Mouse (Mus musculus) retina, postnatal 1 day (tissue): ENCODE measurements at regions not wholly inside any gene's neighbourhood (a gene's known extent, or its start where the extent isn't known, plus 50 kb on each side); places are given as distances from the start of the nearest gene placed in this dataset.
A peak's percentile ranks its signal among the peaks of the same experiment; 100 is the strongest.

Experiments
- DNase-seq: peaks from one replicate; pipeline ENCODE4 v3.0.0-alpha.2; 2012

DNA sequence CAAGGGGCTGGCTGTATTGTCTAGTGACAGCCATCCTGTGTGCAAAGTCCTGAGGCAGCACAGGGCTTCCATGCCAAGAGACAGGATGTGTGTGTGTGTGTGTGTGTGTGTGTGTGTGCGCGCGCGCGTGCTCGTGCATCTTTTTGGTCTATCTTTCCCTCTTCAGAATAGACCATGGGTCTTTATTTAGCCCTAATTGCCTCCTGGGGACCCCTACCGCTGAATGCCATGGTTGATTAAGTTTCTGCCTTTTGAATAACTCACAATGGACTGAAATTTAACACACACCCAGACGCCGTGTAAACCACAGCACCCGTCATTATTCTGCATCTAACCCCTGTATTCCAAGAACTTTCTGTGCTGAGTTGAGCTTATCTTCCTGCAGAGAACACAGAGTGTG lies 435.2 kb upstream of the Kcnab2 start:
- DNase-seq, result peak; percentile 60

DNA sequence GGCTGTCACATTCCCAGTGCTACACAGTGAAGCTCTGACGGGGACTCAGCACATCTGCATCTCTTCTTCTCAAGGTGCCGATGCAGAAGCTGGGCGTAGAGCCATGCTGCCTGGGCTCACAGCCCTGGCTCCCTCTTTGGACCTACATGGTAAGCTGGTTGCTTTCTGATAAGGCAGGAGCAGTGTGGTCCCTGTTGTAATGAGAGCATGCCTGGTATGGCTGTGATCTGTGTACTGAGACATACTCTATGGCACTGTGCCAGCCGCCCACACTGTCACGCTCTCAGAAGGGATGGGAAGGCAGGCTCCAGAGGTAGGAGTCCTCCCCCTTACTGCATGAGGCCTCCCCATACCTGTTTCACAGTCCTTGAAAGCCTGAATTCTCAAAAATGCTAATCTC lies 430.6 kb upstream of the Kcnab2 start:
- no peak for DNase-seq

DNA sequence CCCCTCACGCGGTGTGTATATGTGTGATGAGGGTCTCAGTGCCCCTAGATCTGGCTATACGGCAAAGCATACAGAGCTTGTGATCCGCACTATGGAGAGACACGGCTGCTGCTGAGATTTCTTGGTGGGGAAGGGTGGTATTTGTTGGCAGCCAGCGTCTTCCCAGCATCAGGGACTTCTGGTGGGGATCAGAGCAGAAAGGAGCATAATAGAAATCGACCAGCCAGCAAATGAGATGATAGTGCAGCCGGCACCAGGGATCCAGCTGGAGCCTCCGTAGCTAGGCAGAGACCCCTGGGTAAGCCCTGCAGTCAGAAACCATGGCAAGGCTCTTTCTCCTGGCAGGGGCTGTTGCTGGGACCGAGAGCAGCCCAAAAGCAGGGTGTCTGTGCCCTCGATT lies 425.2 kb upstream of the Kcnab2 start:
- DNase-seq, result peak; percentile 40

DNA sequence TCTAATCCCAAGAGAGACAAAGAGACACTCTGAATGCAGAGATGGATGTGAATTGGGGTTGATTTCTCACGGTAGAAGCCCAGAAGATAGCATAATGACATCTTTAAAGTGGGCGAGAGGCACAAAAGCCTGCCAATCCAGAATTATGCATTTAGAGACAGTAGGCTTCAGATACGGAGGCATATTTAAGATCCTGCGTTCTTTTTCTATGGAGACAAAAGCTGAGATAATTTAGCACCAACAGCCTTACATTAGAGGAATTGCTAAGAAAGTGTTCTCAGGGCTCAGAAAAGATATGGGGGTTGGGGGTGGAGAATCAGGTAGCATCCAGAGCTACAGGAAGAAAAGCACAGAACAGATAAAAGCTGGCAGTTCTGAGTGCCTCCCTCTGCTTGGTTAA lies 422.4 kb upstream of the Kcnab2 start:
- DNase-seq, result no peak

DNA sequence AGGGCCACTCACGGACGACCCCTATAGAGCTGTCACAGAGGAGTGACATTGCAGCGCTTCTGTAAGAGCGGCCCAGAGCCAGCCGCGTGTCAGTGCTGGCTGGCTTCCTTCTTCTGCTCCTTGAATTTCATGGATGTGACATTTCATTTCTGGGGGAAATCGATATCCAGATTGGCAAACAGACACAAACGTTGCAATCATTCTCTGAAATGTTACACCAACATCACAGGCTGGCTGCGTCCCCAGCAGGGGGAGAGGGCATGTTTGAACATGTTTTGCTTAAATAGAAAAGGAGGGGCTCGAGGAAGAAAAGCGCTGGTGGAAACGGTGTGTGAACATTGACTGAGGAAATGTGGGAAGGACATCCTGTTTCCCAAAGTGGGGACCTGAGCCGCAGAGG lies 417.4 kb upstream of the Kcnab2 start:
- no peak for DNase-seq

DNA sequence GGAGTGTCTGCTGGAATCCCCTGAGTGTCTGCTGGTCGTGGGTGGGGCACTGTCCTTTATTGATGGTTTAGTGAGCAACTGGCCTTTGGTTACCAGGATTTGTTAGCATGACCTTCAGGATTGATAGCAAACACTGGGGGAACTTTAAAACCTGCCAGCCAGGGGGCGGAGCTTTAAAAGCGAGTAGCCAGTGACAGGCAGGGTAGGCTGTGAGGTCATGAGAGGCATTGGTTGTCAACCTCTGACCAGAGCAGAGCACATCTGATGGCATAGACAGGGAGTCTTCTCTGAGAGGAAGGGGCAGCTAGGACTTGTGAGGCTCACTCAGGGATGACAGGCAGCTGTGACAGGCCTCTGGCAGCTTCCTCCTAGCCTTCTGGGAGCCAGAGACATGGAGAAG lies 415.3 kb upstream of the Kcnab2 start:
- DNase-seq, result no peak

DNA sequence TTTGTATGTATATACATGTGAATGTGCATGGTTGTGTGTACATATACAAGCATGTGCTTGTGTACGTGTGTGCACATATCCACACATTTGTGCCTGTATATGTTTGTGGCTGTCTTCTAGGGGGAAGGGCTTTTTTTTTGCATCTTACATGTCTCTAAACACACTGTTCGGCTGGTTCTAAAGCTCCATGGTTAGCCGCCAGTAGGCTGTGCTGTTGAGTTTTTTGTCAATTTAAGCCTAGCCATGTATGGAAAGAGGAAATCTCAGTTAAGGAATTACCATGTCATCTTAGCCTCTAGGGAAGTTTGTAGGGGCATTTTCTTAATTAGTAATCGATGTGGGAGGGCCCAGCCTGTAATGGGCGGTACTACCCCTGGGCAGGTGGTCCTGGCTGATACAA lies 411.5 kb upstream of the Kcnab2 start:
- no peak for DNase-seq

DNA sequence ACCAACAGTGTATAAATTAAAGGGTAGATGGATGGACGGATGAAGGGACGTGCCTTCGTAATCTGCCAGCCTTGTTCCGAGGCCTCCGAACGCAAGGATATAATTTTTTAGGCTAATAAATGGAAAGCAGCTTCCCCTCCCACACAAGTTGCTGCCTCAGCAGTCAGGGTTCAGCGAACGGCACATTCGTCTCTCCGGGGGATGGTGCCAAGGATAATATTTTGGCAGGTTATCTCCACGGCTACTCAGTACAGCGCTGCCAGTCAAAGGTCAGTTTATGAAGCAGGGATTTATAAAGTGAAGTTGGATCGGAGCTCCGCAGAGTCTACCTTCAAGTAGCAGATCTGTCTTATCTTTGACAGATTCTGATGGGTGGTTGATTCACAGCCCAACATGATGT lies 410.6 kb upstream of the Kcnab2 start:
- no peak for DNase-seq

DNA sequence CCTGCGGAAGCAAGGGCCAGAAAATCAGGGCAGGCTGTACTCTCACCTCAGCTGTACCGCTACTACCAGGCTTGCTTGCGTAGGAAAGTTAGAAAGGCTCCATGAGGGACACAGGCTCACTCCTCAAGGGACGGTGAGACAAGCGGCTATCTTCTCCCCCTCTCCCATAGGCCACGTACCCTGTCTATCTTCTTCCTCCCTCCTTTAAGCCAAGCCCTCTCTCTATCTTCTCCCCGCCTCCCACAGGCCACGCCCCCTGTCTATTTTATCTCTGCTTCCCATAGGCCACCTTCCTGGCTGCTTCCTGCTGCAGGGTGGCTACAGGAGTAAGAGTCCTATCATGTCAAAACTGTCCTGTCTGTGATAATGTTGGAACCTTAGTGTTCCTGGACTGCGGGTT lies 409.1 kb upstream of the Kcnab2 start:
- peak; percentile 34 for DNase-seq

DNA sequence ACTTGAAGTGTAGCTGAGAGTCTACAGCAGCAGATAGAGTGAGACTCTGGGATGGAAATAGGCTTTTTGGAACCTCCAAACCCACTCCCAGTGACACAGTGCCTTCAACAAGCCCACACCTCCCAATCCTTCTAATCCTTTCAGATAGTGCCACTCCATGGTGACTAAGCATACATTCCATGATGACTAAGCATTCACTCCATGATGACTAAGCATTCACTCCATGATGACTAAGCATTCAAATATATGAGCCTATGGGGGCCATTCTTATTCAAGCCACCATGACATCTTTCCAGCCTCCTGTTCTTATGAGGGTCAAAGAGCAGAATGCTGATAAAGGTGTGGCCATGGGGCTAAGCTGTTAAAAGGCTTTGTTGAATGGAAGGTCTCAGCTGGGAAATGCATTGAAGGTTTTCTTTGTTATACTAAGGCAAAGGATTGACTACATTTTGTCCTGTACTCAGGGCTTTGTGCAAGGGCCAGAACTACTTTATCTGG lies 403.8 kb upstream of the Kcnab2 start:
- DNase-seq, result no peak

DNA sequence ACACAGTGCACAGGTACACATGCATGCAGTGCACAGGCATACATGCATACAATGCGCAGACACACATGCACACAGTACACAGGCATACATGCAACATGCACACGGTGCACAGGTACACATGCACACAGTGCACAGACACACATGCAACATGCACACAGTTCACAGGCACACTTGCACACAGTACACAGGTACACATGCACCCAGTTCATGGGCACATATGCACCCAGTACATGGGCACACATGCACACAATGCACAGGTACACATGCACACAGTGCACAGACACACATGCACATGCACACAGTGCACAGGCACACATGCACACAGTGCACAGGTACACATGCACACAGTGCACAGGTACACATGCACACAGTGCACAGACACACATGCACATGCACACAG lies 402.7 kb upstream of the Kcnab2 start:
- no peak for DNase-seq

DNA sequence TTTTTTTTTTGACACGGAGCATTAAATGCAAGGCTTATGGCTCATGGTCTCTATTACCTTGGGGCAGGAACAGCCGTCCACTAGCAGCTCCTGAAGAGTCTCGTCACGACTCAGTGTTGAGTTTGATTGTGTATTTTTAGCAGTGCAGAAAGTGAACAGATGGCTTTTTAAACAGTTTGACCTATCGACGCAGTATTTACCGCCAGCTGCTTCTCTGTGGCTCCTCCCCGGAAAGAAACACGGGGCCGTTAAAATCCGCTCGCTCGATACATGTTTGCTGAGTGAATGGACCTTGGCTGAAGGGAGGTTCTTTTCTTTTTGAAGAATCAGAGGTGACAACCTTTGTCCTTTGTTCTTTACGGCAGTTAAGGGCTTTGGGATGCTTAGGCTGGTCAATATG lies 401.3 kb upstream of the Kcnab2 start:
- DNase-seq, result peak; percentile 50

DNA sequence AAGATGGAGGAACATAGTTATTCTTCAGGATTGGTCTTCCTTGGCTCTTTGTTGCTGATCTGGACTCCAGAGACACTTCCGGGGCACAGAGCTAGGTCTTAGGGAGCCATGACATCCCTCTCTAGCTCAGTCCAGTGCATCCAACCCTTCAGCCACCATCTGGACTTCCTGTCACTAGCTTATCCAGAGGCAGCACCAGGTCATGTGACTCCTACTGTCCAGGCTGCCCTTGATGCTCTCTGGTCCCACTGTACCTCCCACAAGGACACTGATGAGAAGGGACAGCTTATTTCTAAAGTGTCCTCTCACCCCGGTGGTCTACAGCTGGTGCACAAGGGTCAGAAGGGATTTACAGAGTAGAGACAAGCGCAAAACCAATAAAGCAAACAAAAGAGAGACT lies 400.7 kb upstream of the Kcnab2 start:
- DNase-seq, result peak; percentile 68

DNA sequence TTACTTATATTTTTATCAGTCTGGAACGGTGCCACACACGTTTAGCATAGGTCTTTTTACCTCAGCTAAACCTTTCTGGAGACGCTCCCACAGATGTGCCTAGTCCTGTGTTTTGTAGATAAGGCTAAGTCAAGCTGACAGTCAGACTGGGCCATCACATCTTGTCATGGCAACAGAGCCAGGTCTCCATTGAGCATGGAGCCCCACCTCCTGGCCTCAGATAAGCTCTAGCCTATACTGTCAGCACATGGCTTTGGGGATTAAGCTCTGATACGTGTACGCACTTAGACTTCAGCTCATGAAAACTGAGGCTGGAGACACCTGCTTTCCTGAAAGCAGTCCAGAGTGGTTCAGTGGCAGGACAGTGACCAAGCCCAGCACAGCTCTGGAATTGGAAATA lies 392.4 kb upstream of the Kcnab2 start:
- no peak for DNase-seq

DNA sequence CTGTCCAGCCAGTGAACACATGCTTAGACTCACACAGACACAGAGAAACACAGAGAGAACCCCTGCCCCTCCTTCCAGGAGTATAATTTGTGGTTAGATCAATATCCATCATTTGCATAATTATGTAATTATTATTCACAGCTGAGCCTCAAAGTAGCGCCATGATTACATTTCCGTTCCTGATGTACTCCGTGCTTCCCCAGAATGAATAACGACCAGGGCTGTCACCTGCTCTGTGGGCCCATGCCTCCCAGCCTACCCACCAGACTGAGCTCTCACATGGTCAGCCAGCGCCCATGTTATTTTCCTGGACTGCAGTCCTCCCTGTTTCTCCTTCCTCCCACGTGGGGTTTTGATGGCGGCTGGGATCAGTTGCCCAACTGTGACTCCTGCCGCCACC lies 388.2 kb upstream of the Kcnab2 start:
- no peak for DNase-seq

DNA sequence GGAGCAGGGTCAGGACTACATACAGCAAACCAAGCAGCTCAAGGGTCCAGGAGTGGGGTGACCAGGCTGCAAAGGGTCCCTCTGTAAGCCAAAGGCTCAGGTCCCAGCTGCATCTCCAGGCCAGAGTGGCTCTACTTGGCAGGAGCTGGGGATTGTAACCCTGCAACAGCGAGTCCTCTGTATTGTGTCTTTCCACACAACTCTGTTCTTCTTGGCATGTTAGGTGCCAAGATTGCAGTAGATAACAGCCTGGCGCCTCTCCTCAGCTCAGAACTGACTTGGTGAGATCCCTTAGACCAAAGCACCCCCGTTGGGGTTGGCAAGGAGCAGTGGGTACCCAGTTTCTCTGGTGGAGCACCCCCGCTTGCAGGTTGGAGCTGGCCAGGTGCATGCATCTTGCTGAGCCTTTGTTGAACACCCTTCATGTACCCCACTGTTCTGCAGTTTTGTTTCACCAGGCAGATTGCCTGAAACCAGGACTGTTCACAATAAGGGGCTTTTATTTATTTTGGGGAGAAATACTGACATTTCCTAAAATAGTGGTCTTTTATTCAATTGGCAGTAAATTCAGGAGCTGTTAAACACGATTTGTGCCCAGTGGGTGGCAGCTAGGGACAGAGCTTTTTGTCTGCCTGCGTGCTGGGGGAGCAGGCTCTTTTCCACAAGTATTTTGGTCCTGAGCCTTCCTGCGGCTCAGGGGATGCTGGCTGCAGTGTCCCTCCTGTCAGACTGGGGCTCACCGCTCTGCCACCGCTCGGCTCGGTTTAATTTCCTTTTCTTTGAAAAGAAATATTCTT lies 385.3 kb upstream of the Kcnab2 start:
- no peak for DNase-seq

DNA sequence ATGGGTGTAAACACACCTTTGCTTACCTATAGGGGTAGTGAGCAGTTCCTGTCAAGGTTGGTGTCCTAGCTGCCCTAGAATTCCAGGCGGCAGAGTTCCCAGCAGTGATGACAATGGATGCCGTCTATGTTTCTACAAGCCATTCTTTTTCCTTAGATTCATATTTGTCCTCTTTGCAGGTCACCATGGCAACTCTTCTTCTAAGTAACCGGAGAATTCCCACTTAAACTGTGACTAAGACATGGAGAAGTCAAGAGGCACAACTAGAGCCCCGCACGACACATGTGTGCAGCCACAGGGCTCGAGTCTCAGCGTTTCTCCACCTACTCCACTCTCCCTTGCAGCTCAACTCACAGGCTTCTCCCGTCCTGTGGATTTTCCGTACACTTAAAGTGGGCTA lies 381.5 kb upstream of the Kcnab2 start:
- no peak for DNase-seq

DNA sequence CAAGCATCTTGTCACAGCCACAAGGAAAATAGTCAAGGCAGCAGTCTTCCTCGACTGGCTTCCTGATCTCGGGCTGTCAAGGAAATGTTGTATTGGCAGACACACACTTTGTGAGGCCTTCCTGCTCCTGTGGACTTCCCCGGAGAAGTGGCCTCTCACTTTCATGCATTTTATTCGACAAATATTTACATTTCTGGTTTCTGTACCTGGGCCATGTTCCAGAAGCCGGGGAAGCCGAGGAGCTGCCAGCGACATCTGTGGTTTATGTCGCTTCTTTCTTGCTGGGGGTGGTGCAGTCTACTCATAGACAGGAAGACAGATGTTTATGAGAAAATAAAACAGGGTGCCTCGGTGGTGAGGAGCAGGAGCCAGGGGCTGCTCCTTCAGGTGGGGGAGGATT lies 372.5 kb upstream of the Kcnab2 start:
- no peak for DNase-seq

DNA sequence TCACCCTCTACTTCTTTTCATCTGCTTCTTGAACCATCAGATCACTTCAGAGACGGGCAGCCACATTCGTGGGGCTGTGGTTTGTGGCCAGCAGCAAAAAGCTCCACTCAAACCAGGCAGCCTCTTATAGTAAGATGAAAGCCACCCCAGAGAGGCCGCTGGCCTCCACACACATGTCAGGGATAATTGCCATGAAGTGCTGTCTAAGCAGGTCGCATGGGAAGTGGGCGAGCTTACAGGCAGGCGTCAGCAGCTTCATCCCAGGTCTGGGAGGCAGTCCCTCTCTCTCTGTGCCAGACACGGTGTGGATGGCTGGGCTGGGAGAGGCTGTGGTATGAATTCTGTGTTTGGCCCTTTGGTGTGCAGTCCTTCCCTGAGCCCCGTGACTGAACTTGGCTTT lies 358.4 kb upstream of the Kcnab2 start:
- peak; percentile 24 for DNase-seq

DNA sequence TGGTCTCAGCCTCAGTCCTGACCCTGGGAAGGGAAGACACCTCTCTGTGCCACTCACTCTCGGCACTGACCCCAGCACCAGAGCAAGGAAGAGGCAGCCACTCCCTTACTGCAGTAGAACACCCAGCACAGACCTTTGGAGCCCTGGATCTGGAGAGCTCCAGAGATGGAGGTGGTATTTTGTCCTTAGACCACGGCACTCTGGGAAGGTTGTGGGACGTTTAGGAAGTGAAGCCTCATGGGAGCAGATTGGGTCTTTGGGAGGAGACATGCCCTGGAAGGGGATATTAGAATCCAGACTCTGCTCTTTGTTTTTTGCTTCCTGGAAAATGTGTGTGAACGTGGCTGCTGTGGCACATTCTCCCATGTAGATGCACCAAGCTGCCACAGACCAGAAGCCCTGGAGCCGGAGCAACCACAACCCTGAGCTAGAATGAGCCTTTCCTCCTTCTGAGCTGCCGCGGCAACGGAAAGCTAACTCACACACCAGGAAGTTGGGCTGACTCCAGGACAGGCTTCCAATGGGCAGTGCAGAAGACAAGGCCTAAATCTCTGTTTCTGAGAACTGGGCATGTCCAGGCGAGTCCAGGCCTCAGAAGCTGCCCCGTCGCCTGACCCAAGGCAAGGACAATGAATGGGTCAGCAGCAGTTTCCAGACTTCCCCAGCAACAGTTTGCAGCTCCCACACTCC lies 356.9 kb upstream of the Kcnab2 start:
- DNase-seq, result no peak

DNA sequence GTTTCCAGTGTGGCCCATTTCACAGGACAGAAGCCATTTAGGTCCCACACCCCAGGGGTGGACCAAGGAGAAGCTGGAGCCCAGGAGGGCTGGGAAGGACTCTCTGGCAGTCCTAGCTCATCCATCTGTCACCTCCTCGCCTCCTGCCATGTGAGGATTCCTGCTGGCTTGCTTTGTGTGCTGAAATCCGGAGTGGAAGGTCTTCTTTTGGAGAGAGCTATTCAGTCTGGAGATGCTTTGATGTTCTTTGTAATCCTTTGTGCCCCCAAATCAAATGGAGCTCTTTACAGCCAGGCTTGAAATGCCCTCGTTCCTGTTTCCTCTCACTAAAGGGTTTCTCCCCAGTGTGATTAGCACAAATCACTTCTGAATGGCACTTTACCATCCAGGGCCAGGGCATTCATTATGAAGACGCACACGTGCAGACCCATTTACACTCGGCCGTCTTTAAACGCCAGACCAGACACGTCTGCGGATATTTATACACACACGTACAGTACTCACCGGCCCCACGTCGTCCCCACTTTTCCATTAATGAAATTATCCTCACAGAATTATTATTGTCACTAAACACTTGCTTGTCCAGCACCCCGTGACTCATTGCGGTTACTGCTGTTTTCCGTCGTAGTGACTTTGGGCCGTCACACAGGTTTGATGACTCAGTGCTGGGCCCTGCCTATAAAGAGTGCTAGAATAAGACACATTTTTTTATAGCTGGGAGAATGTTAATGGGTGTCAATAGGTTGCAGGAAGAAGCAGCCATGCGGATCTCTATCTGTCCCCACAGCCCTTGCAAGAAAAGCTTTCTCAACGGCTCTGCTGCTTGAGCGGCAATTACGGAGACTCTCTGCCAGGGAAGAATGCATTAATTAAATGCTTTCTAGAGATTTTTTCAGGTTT lies 356.0 kb upstream of the Kcnab2 start:
- DNase-seq, result peak; percentile 35

DNA sequence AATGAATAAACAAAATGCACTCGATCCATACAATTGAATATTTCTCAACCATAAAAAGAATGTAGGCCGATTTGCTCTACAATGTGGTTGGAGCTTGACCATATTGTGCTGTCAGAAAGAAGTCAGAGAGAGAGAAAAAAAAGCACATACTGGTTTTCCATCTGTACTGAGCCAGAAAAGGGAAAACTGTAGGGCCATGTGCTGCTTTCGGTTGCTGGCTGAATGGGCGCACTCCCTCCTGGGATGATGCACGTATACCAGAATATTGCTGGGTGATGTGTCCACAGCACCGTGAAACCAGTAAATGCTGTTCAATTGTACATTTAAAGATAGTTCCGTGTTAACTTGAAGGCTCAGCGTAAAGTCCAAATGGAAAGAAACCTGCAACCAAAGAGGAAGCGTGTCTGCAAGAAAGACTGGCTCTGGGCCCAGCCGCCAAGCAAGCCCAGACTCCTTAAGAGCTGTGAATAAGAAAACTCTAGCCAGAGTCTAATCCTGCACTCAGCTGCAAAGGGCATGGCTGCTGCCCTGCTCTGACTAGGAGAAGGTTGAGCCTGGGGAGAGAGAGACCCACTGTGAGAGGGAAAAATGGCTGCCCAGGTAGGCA lies 355.2 kb upstream of the Kcnab2 start:
- peak; percentile 11 for DNase-seq

DNA sequence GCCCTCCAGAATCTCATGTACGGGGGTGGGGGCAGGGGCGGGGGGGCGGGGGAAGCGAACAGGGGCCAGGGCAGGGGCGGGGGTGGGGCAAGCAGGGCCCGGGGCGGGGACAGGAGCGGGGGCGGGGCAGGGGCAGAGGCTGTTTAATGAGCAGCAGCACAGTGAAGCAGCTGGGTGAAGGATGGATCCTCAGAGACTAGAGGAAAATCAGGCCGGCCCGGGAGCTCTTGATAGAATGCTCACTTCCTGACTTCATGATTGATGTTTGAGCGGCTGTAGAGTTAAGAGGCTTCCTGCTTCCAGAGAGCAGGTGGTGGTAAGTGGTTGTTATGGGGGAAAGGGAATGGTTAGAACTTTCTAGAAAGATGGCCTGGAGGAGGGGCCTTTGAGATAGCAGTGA lies 347.5 kb upstream of the Kcnab2 start:
- DNase-seq, result no peak
